Mouse (Mus musculus) right cerebral cortex, postnatal 10 days (tissue): ENCODE data around the gene Map3k10.
"Not testable (repeated sequence)": the region's sequence is repeated elsewhere in the genome, so short reads cannot be mapped to it uniquely, and the experiment has no call there.

Source experiments
- DNase-seq, 2 experiments: peaks; one replicate each; pipeline ENCODE4 v3.0.0; 2021; ENCODE audit warnings: low spot score in 2 of 2

The Map3k10 gene

DNA sequence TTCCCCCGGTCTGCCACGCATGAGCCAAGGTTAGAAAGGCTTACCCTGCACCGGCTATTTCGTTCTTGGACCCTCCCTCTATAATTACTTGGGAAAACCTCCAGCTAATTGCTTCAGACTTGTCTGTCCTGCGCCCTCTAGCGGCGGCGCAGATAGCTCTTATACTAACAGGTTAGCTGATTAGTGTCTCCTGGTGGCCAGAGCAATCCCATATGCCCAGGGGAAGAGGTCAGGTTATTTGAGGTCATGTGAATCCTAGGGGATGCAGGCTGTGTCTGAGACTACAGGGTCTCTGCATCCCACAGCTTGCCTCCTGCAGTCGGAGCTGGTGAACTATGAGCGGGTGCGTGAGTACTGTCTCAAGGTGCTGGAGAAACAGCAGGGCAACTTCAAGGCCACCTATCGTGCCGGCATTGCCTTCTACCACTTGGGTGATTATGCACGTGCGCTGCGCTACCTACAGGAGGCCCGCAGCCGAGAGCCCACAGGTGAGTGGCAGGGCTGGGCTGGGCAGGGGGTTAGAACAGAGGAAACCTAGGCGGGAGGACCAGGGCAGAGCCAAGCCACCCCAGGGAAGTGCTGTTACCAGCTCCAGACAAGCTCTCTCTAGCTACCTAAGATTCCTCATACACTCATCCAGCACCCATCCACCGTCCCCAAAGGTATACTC is 19.7 kb downstream of the Map3k10 start:
- peak; percentile 65 to 74 for DNase-seq

DNA sequence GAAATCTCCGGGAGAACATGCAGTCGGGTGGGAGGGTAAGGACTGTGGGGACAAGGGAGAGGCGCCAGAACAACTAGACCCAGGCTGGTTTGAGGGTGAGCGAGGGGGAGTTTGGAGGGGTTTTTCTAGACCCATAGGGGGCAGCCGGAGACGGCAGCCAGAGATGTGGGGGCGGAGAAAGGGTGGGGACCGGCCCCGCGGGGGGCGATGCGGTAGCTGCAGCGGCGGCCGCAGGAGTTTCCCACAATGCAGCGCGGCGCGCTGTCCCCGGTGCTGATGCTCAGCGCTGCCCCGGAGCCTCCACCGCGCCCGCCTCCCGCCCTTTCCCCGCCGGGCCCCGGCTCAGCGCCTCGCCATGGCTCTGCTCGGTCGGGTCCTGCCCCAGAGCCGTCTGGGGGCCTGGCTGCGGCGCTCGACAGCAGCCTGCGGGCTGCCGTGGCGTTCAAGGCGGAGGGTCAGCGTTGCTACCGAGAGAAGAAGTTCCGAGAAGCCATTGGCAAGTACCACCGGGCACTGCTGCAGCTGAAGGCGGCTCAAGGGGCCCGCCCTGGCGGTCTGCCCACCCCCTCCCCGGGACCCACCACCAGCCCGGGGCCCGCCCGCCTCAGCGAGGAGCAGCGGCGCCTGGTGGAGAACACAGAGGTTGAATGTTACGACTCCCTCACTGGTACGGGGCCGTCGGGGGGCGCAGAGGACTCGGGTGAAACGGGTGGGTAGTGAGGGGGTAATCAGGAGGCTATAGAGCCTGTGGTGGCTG is 20.5 kb downstream of the Map3k10 start, which contains the start of gene Ttc9b:
Gene Ttc9b (plus strand): TSS at position 235 of the 757 bp plus-strand sequence.
- peak; percentile 88 to 90 for DNase-seq

DNA sequence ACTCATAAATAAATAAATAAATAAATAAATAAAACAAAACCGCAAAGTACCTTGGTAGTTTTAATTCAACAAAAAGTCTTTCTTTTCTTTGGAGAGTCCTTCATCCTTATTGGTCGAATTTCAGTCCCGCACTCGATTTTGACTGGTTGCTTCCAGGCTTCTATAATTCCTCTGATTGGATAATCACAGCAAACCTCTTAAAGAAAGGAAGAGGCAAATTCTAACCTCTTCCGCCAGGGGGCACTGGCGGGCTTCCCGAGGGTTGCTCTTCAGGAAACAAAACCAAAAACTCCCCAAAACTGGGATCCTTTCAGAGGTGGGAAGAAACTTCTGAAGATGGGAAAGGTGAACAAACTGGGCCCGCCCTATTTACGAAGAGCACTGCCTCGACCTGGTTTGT is 23.4 kb downstream of the Map3k10 start:
- DNase-seq, result peak; percentile 77 to 86

DNA sequence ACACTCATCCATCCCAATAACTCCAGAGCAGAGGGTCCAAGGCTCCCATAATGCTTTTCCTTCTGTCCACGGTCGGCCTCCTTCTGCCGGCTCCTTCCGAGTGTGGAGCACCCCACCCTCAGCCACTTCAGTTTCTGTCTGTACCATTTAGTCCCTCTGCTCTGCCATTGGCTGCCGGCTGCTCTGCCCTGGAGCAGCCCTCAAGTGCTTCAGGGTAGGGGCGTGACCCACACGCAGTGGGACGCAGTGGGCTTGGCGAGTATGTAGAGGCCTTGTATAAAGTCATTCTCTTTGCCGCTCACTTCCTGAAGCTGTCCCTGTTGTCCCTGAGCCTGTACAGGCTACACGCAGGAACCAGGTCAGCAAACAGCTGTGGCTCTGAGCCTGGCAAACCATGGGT is 24.7 kb downstream of the Map3k10 start:
- DNase-seq, result no peak

DNA sequence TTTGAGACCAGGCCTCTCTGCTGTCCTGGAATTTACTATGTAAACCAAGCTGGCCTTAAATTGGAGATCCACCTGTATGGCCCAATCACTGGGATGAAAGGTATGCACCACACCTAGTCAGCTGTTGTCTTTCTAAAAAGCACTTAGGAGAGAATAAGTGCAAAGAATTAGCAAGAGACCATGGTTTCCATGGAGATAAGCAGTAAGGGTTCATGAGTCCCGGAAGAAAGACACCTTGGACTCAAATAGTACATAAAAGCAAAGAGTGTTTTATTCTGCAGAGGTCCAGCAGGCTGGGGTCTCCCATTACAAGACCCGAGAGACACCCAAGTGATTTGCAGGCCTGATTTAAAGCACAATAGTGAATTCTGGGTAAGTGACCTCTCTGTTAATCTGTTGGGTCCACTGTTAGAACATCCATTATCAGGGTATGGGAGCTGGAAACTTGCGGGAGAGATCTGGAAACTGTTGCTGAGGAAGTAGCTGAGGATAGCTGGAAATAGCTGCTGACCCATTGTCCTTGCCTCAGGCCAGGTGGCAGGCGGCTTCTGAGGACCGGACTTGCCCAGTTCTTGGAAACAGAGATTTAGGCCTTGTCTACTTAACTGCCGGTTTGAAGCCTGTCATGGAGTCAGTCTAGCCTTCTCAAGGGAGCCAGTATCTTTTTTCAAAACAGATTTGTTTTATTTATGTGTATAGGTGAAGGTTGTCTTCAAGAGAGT is 27.0 kb downstream of the Map3k10 start:
- no peak for DNase-seq

DNA sequence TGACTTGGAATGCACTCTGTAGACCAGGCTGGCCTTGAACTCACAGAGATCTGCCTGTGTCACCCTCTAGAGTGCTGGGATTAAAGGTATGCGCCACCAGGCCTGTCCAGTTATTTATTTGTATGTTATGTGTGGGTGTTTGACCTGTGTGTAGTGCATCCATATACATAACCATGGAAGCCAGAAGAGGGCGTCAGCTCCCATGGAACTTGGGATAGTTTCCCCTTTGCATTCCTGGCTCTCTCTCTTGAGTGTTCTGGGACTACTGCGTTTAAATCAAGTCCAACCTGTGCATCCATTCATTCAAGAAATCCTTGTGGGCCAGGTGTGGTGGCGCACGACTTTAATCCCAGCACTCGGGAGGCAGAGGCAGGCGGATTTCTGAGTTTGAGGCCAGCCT is 27.9 kb downstream of the Map3k10 start:
- no peak for DNase-seq

DNA sequence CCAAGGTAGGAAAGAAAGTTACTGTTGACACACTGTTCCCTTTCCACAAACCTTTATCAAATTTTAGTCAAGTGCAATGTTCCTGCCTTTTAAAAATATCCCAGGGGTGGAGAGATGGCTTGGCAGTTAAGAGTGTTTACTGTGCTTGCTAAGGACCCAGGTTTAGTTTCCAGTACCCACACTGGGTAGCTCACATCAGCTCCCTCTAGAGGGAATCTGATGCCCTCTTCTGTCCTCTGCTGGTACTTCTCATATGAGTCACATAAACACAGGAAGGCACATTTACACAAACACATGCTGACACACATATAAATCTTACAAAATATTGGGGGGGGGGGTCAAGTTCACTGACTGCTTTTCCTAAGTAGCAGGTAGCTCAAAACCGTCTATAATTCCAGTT is 29.9 kb downstream of the Map3k10 start:
- DNase-seq, result no peak

DNA sequence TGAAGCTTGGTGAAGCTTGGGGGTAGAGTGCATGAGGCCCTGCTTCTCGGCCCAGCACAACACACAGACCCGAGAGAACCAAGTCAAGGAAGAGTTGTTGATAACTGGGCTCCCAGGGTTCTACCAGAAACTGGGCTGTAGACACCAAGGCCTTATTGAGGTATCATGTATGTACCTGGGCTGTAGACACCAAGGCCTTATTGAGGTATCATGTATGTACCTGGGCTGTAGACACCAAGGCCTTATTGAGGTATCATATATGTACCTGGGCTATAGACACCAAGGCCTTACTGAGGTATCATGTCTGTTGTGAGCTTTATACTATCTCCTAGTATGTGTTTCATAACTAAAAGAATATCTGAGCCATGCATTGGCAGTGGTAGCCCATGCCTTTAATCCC is 39.3 kb downstream of the Map3k10 start:
- DNase-seq, result not testable (repeated sequence)

DNA sequence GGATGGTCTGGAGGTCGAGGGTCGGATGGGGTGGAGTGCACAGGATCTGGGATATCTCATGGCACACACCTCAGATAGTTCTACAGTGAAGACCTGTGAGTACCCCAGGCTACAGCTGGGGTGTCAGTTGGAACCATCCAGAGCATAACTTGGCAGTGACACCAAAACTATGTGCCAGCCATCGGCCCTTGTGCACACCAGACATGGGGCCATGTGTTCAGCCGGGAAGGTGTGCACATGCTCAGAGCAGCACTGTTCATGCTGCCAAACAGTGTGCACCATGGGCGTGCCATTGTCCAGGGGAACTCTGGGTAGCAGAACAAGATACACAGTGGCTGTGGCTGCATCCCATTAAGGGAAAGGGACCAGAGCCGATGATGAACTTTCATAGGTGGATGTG is 39.7 kb downstream of the Map3k10 start:
- DNase-seq, result no peak

DNA sequence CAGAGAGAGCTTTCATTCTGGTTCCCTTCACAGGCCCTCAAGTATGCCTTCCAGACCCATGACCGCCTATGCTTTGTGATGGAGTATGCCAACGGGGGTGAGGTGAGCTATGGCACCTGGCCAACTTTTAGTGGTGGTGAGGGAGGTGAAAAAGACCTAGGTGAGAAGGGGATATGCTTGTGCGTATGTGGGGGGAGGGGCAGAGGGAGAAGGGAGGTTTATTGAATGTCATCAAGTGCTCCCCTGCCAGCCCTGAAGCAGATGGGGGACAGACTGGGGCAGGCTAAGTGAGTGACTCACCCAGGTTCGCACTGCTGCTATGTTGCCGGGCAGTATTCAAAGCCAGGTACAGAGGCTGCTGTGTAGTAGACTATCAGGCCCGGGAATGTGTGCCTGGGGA is 41.2 kb downstream of the Map3k10 start:
- no peak for DNase-seq

DNA sequence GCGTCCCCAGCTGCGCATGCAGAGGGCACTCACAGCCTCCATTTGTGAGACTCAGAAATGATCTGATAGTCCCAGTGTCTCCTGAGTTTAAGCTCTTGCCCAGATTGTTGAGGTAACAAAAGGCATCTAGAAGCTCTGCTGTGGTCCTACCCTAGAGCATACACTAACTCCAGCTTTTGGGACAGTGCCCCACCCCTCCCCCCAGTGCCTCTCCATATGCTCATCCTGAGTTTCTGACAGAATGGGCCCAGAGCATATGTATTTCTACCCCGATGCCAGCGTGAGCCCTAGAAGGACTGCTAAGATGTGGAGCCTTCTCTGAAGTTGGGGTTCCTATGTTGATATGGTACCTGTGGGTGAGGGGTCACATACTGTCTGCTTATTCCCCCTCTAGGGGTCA is 43.0 kb downstream of the Map3k10 start:
- DNase-seq, result no peak

DNA sequence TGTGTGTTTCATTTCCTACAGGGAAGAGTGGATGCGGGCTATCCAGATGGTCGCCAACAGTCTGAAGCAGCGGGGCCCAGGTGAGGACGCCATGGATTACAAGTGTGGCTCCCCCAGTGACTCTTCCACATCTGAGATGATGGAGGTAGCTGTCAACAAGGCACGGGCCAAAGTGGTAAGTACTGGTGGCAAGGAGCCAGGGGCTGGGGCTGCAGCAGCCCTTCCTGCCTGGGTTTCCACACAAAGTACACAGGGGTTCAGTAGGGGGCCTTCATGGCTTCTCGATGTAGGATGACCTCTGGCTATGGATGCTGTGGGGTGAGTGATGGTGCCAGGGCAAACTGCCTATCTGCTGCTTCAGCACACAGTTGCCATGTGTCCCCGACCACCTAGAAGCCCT is 45.6 kb downstream of the Map3k10 start:
- not testable (repeated sequence) for DNase-seq

DNA sequence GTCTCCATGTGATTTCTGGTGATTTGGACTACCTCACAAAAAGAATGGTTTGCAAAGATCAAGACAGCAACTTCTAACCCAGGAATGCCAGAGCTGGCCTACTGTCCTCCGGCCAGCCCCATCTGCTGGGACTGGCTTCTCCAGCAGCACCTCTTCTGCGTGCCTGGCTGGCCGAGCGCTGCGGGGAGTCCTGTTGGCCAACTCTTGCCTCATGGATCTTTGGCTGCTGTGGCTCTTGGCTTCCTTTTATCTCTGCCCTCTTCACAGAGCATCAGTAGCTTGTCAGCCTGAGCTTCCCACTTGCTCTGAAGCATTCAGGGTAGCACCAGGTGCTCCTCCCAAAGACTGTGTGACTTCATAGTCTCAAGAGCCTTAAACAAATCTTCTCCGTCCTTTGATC is 46.2 kb downstream of the Map3k10 start:
- DNase-seq, result no peak

DNA sequence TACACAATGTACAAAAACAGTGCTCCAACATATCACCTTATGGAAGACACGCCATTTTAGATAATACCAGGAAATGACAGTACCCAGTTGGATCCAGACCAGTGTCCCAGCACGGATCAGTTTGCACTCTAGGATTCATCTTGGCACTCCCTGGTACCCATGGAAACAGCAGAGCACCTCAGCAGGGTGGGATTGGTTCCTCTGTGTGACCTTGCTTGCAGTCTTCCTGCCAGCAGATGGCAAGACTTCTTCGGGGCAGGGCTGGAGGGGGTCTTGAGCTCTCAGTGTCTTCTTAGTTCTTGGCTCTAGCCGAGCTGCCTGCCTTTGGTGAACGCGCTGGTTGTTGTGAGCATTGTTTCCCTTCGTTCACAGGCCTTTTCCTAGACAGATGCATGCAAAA is 46.7 kb downstream of the Map3k10 start:
- no peak for DNase-seq

DNA sequence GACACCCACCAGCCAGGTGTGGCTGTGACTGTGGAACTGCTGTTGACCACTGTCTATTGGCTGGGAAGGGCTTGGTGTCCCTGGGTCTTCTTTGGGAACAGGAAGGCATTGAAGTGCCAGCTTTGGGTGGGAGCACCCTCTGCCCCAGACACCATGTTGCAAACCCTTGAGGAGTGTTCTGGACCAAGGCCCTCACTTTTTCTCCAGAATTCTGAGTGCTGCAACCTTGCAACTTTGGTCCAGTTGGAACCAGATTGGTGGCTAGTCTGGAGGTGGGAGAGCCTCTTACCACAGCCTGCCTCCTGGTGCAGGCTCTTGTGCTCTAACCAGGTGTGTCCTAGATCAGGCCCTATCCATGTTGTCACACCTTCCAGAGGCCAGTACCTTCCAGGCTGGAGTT is 49.4 kb downstream of the Map3k10 start:
- no peak for DNase-seq

DNA sequence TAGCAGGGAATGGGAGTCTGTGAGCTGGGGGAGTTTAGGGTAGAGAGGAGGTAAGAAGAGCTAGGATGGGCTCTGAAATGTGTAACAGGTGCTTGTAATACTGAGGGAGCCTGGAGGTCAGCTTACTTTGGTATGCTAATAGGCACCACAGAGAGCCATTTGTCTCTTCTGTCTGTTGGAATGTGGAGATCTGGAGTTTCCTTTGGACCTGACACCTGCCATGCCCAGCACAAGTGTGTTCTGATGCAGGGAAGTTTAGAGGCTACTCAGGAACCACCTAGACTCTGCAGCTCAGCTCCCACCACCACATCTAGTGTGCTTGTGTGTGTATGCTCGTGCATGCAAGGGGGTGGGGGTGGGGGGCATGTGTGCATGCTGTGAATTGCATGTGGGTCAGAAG is 52.2 kb downstream of the Map3k10 start:
- no peak for DNase-seq

DNA sequence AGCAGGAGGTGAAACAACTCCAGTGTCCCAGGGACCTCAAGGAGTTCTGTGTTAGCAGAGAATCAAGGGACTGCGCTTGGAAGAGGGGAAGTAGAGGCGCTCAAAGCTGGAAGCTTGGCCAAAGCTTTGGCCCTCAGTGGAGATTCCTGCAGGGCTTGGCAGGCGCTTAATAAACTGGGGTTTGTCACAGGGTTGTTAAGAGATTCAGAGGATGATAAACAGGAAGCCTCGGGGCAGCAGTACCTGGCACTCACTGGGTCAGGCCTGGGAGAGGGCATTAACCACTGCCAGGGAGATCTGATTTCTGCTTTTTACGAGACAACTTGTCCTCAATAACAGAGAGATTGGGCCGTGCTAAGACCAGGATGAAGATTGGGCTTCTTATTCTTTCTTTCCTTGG is 53.4 kb downstream of the Map3k10 start:
- peak; percentile 59 to 67 for DNase-seq

DNA sequence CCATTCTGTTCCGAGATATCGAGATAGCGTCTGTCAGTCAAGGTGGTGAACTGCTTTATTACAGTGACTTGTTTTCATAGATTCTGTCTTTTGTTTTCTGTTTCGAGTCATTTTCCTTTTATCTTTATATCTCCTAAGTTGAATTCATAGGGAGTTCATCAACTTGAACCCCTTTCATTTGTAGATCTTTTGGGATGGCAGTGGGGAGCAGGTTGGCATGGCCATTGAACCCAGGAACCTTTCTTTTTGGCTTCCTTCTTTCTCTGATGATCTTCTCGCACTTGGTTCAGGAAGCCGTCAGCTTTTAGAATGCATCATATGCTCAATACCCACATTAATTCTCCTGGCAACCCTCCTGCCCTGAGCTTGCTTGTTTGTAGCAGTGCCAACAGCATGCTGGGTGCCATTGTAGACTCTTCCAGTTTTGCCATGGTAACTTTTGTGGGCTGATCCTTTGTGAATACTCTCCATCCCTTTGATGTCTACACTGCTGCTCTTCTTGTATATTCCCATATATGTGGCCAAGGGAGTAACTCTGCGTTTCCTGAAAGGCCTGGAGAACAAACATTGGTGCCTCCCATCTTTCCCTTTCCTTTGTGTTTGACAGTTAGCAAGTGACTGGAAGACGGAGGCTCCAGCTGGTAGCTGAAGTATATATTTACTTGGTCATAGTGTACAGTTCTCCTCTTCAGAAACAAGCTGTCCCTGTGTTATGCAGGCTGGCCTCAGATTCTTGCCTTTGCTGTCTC is 60.5 kb downstream of the Map3k10 start:
- DNase-seq, result peak; percentile 78 to 85

DNA sequence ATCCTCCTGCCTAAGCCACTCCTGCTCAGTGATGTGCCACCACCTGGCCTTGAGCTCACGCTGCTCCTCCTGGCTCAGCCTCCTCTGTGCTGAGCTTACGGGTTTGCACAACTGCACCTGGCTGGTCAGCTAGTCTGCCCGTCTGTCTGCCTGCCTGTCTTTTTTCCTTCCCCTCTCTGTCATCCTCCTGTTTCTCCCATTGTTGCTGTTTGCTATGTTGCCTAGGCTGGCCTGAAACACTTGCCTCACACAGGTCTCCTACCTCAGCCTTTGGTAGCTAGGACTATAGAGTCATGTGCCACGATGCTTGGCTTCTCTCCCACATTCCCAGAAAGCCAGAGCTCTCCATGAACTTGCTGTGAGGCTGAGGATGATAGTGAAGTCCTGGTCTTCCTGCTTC is 61.5 kb downstream of the Map3k10 start:
- no peak for DNase-seq

DNA sequence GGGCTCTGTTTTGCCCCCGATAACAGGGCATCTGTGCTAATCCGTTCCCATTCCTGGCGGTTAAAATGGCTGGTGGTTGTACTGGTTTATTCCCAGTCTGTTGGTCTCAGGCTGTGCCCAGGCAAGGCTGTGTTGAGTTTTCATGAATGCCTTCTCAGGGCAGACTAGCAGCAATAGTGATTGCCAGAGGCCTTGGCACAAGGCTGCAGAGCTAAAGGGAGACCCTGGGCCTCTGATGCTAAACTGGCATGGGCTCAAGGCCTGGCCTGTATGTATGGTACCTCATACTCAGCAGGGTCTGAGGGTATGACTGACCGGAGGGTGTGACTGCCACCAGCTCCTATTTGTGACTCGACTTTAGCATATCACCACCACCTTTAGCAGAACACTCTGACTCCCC is 63.5 kb downstream of the Map3k10 start:
- no peak for DNase-seq

DNA sequence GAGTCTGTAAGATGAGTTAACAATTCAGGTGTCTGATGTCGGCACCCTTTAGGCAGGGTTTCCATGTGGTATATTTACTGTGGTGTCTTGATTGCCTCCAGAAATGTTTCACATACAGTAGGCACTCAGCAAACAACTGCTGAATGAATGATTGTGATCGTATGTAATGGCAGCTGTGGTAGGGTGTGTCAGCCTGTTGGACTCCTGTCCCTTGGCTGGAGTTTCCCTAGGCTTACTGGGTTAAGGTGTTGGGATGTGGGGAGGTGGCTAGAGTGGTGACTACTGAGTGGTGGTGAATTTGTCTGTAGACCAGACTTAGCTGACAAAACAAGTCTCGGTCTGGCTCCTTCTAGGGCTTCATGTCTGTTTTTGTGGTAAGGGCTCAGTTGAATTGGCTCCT is 64.0 kb downstream of the Map3k10 start:
- DNase-seq, result no peak

DNA sequence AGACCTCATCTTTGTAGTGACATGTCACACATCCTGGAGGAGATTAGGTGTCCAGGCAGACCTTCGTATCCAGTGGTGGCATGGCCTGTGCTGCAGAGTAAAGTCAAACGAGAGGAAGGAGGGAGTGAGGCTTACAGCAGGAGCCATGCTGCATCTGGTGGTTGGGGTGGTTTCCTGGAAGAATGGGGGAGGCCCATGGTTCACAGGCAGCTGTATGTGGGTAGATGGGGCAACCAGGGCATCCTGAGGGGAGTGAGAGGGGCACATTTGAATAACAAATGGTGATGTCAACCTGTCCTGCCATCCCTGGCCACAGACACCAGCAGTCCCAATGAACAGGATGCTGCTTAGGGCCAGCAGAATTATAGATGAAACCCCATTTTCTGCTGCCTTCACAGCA is 64.7 kb downstream of the Map3k10 start:
- DNase-seq, result no peak
